Comparison of ENCODE assay signal across 9 mouse cellular contexts in genomic region chr9:32405191-32405925, GRCm38 (mm10). TPM values are rescaled to one million over a fixed set of nuclear protein-coding genes. Genes with fewer than 3 reads are reported as not detected.
DNase-seq lines count a peak whose midpoint lies in the region; ATAC-seq and TF ChIP-seq lines count a peak whose summit lies in the region.
"Had no signal": no experiment of that assay in that cellular context is flagged by ENCODE, and none has a peak within 500 bp of the region (broad histone marks: within the 10 kb centered on the region; RNA-seq: fewer than 3 reads in every experiment).

No protein-coding gene starts in this region.

- DNase-seq in adrenal gland, adult 18-20 months (ENCODE audit: low spot score in 2 of 2) = peak; percentile 39 to 53
- DNase-seq in embryo, embryonic 9.5 days (ENCODE audit: extremely low spot score) = peak; percentile 59
- peak; percentile 61 to 79 for DNase-seq in heart, postnatal 14 days
- peak; percentile 73 to 79 for DNase-seq in kidney, postnatal 4 days
- peak; percentile 87 for DNase-seq in lung, postnatal 0 days (ENCODE audit: low spot score)
- peak; percentile 83 for DNase-seq in retina, postnatal 1 day

- intact Hi-C loops in heart, postnatal 14 days (cut with DNase I) = loop anchor here (2.0 to 5.0 kb wide), 4 partner anchors 157 to 841 kb away; no protein-coding TSS in a partner anchor

- H3K27me3 ChIP-seq in E14TG2a.4 (ENCODE audit: insufficient read depth, low read length) = peaks cover 43% of the 10 kb centered on the region
- no peaks in the 10 kb centered on the region; the same call in 1 of the 2 replicates for H3K27me3 ChIP-seq in lung, postnatal 0 days (replicated peaks; ENCODE audit: insufficient read depth, low read length)

- TF ChIP-seq CTCF in E14TG2a.4 (conservative IDR thresholded peaks at IDR 0.05; ENCODE audit: low read length) = peak; percentile 48
- peak; percentile 92 for TF ChIP-seq CTCF in lung, postnatal 0 days (IDR thresholded peaks at IDR 0.05)

- no peak overlapping the region for H3K27ac ChIP-seq in lung, postnatal 0 days (ENCODE audit: low read length)
- H3K27ac ChIP-seq: liver, embryonic 15.5 days had no signal

- no peak overlapping the region for H3K4me3 ChIP-seq in E14TG2a.4 (replicated peaks; ENCODE audit: low read length)
- no peak overlapping the region for H3K4me3 ChIP-seq in lung, postnatal 0 days (ENCODE audit: low read depth, low read length)
- H3K4me3 ChIP-seq: liver, embryonic 15.5 days had no signal

- ATAC-seq in lung, postnatal 0 days = peak; percentile 16; the same call in 1 of the 2 replicates
- ATAC-seq in inflammation-experienced regulatory T-cells, adult 6 months = no peak

- no peak overlapping the region for H3K9ac ChIP-seq in lung, postnatal 0 days (replicated peaks; ENCODE audit: low read depth)
- H3K9ac ChIP-seq: liver, embryonic 15.5 days had no signal

- H3K4me1 ChIP-seq in E14TG2a.4 (replicated peaks; ENCODE audit: low read depth, low read length) = peaks cover 20% of the 10 kb centered on the region; the same call in 1 of the 2 replicates
- peaks cover 6% of the 10 kb centered on the region; the same call in 1 of the 2 replicates for H3K4me1 ChIP-seq in lung, postnatal 0 days (ENCODE audit: insufficient read depth, low read depth, low read length)

- 40% methylated on average over 11 of the region's 11 CpGs for WGBS in lung, postnatal 0 days

- no peaks in the 10 kb centered on the region for H3K9me3 ChIP-seq in E14TG2a.4 (ENCODE audit: low read length)
- no peaks in the 10 kb centered on the region for H3K9me3 ChIP-seq in lung, postnatal 0 days (ENCODE audit: low read length)
- H3K9me3 ChIP-seq: liver, embryonic 15.5 days had no signal

- no peak overlapping the region for H3K4me2 ChIP-seq in lung, postnatal 0 days (replicated peaks; ENCODE audit: low read depth, low read length)
- H3K4me2 ChIP-seq: liver, embryonic 15.5 days had no signal

- TF ChIP-seq EP300 in lung, postnatal 0 days (IDR thresholded peaks at IDR 0.05) = no peak

- no peaks in the 10 kb centered on the region for H3K36me3 ChIP-seq in E14TG2a.4 (ENCODE audit: insufficient read depth, low read length)
- no peaks in the 10 kb centered on the region for H3K36me3 ChIP-seq in lung, postnatal 0 days (ENCODE audit: insufficient read depth, low read length)
- H3K36me3 ChIP-seq: liver, embryonic 15.5 days had no signal

RNA-seq across cellular contexts. Expression of gene Kcnj1, which starts 33.1 kb away (rescaled TPM):
- not detected for total RNA-seq in adrenal gland, adult 18-20 months (2021)
- not detected for total RNA-seq in heart, postnatal 14 days (2021)
- polyA plus RNA-seq in lung, postnatal 0 days (2015; fragmentation: Nextera tagmentation; extraction: Ambion mirVana) = not detected in 2 replicates
- polyA plus RNA-seq in inflammation-experienced regulatory T-cells, adult 6 months (2017; shearing (Covaris generic)) = not detected
- polyA plus RNA-seq: liver, embryonic 15.5 days had no signal
